Mouse (Mus musculus): ENCODE measurements around the gene Tbcd.

DNA sequence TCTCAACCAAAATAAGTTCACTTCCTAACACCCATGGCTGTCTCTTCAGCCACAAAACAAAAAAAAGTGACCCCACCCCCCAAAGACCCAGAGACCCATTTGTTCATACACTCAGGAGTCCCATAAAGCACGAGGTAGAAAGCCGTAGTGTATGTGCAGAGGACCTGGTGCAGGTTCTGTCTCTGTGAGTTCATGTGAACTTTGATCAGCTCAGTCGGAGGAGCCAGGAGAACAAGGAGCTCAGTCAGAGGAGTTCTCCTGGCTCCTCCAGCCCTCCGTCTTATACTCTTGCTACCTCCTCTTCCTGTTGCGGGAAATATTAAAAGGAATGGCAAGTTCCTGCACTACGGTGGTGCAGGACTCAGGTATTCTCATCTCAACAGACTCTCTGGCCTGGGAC, 15.7 kb downstream of the Tbcd start:
- TF ChIP-seq CTCF (IDR thresholded peaks at IDR 0.05; ENCODE audit: insufficient read depth, low read depth, low read length) (no peak), POLR2A (IDR thresholded peaks at IDR 0.05; ENCODE audit: insufficient read depth, low read depth, low read length) (no peak)
